9 mouse cellular contexts compared by ENCODE assay signal in the genomic region with DNA sequence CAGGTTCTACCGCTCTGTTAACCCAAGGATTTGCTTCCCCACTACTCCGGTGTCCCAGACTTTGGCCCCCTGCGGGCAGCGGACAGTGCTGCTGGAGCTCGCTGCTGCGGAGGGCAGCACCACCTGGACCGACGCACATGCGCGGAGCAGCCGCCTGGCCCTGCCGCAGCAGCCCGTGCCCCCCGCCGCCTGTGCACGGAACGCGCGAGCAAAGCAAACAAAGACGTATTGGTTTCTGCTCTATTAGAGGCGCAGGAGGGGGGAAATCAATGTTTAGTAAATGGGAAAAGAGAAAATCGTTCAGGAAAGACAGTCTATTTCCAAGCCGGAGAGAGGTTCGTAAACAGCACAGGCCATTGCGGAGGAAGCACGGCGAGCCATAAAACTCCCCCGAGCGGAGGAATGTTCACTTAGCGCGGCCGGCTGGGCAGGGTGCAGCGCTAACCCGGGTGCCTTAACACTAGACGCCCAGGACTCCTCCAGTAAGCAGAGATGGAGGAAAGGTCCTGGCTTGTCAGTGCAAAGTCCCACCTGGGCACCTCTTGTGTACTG. TPM values are rescaled to one million over a fixed set of nuclear protein-coding genes. Genes with fewer than 3 reads are reported as not detected.
DNase-seq lines count a peak whose midpoint lies in the region; ATAC-seq and TF ChIP-seq lines count a peak whose summit lies in the region.
"Had no signal": no experiment of that assay in that cellular context is flagged by ENCODE, and none has a peak within 500 bp of the region (broad histone marks: within the 10 kb centered on the region; RNA-seq: fewer than 3 reads in every experiment).

No protein-coding gene starts in this region.

- H3K36me3 ChIP-seq in ES-Bruce4 (ENCODE audit: control insufficient read depth, insufficient read depth, low read length, poor library complexity, severe bottlenecking): no peaks in the 10 kb centered on the region
- H3K36me3 ChIP-seq in embryonic facial prominence, embryonic 13.5 days: no peaks in the 10 kb centered on the region
- H3K36me3 ChIP-seq in kidney, postnatal 0 days (ENCODE audit: insufficient read depth, low read length): no peaks in the 10 kb centered on the region
- no peaks in the 10 kb centered on the region for H3K36me3 ChIP-seq in neural tube, embryonic 11.5 days (ENCODE audit: control insufficient read depth, insufficient read depth, low read length)

- peak overlapping the region; percentile 70 for H3K4me2 ChIP-seq in embryonic facial prominence, embryonic 13.5 days
- peak overlapping the region; percentile 68 for H3K4me2 ChIP-seq in kidney, postnatal 0 days (ENCODE audit: low read length)
- H3K4me2 ChIP-seq in neural tube, embryonic 11.5 days (ENCODE audit: low read depth): peak overlapping the region; percentile 65

- peak overlapping the region; percentile 32 for H3K4me3 ChIP-seq in ES-Bruce4 (ENCODE audit: low read depth, low read length)
- peak overlapping the region; percentile 43 for H3K4me3 ChIP-seq in embryonic facial prominence, embryonic 13.5 days
- H3K4me3 ChIP-seq in kidney, postnatal 0 days (replicated peaks; ENCODE audit: low read depth, low read length): peak overlapping the region; percentile 35
- H3K4me3 ChIP-seq in neural tube, embryonic 11.5 days (ENCODE audit: low read depth, low read length): peak overlapping the region; percentile 31
- H3K4me3 ChIP-seq: erythroblast, embryonic 14.5 days had no signal

- WGBS in embryonic facial prominence, embryonic 13.5 days: under 1% methylated on average over 35 of the region's 35 CpGs
- 2% methylated on average over 35 of the region's 35 CpGs for WGBS in kidney, postnatal 0 days
- under 1% methylated on average over 35 of the region's 35 CpGs for WGBS in neural tube, embryonic 11.5 days

- no peaks in the 10 kb centered on the region for H3K27me3 ChIP-seq in ES-Bruce4 (ENCODE audit: control insufficient read depth, insufficient read depth, low read length, poor library complexity, severe bottlenecking)
- peaks cover 97% of the 10 kb centered on the region for H3K27me3 ChIP-seq in embryonic facial prominence, embryonic 13.5 days
- H3K27me3 ChIP-seq in kidney, postnatal 0 days (ENCODE audit: insufficient read depth, low read length): peaks cover 52% of the 10 kb centered on the region
- H3K27me3 ChIP-seq in neural tube, embryonic 11.5 days (ENCODE audit: control insufficient read depth, insufficient read depth, low read length): peaks cover 51% of the 10 kb centered on the region

- H3K4me1 ChIP-seq in ES-Bruce4 (ENCODE audit: control insufficient read depth, insufficient read depth, low read length): no peaks in the 10 kb centered on the region
- H3K4me1 ChIP-seq in embryonic facial prominence, embryonic 13.5 days: peaks cover 3% of the 10 kb centered on the region
- H3K4me1 ChIP-seq in kidney, postnatal 0 days (replicated peaks; ENCODE audit: insufficient read depth, low read length): 0 out of 2 replicates have a peak, but pooled peaks cover 4% of the 10 kb centered on the region
- H3K4me1 ChIP-seq in neural tube, embryonic 11.5 days (ENCODE audit: control insufficient read depth, insufficient read depth, low read length): peaks cover 8% of the 10 kb centered on the region; the same call in 1 of the 2 replicates

- no peak for TF ChIP-seq EP300 in ES-Bruce4 (IDR thresholded peaks at IDR 0.05; ENCODE audit: insufficient read depth, low read depth, low read length)

- H3K9me3 ChIP-seq in ES-Bruce4 (replicated peaks; ENCODE audit: control insufficient read depth, insufficient read depth, low read length, poor library complexity, severe bottlenecking): no peaks in the 10 kb centered on the region
- H3K9me3 ChIP-seq in embryonic facial prominence, embryonic 13.5 days: no peaks in the 10 kb centered on the region
- no peaks in the 10 kb centered on the region for H3K9me3 ChIP-seq in kidney, postnatal 0 days (replicated peaks; ENCODE audit: low read length)
- no peaks in the 10 kb centered on the region for H3K9me3 ChIP-seq in neural tube, embryonic 11.5 days (ENCODE audit: control insufficient read depth, low read length)

- no peak for TF ChIP-seq CTCF in ES-Bruce4 (IDR thresholded peaks at IDR 0.05; ENCODE audit: low read depth, low read length)
- no peak for TF ChIP-seq CTCF in kidney, postnatal 0 days (IDR thresholded peaks at IDR 0.05; ENCODE audit: low read depth)

- DNase-seq in adrenal gland, postnatal 25 days: peak; percentile 21
- no peak for DNase-seq in adrenal gland, adult 18-20 months (ENCODE audit: low spot score in 2 of 2)
- peak; percentile 76 for DNase-seq in kidney, postnatal 0 days (ENCODE audit: low spot score)
- peak; percentile 77 for DNase-seq in neural tube, embryonic 11.5 days (ENCODE audit: low spot score)
- no peak for DNase-seq in thymus, postnatal 14 days
- no peak for DNase-seq in right cerebral cortex, adult 2 months (ENCODE audit: low spot score in 2 of 2)

- H3K27ac ChIP-seq in ES-Bruce4 (ENCODE audit: insufficient read depth, low read length): no peak overlapping the region
- no peak overlapping the region for H3K27ac ChIP-seq in embryonic facial prominence, embryonic 13.5 days
- no peak overlapping the region for H3K27ac ChIP-seq in kidney, postnatal 0 days
- 0 out of 2 replicates have a peak overlapping the region, but pooled peaks have one; percentile 20 for H3K27ac ChIP-seq in neural tube, embryonic 11.5 days (ENCODE audit: low read depth, low read length)

- no peak; the same call in 1 of the 2 replicates for ATAC-seq in embryonic facial prominence, embryonic 13.5 days (ENCODE audit: insufficient number of reproducible peaks, insufficient read depth, low FRiP score, low TSS enrichment, low read depth)
- no peak for ATAC-seq in kidney, postnatal 0 days (replicated peaks; ENCODE audit: low FRiP score, low read depth)
- no peak for ATAC-seq in neural tube, embryonic 11.5 days (ENCODE audit: insufficient read depth, low FRiP score, low TSS enrichment)

- H3K9ac ChIP-seq in ES-Bruce4 (ENCODE audit: low read depth, poor library complexity, severe bottlenecking): no peak overlapping the region
- peak overlapping the region; percentile 53 for H3K9ac ChIP-seq in embryonic facial prominence, embryonic 13.5 days
- H3K9ac ChIP-seq in kidney, postnatal 0 days (ENCODE audit: low read depth, low read length): 0 out of 2 replicates have a peak overlapping the region, but pooled peaks have one; percentile 28
- H3K9ac ChIP-seq in neural tube, embryonic 11.5 days (ENCODE audit: low read length): peak overlapping the region; percentile 54

- no peak for TF ChIP-seq POLR2A in ES-Bruce4 (IDR thresholded peaks at IDR 0.05; ENCODE audit: insufficient read depth, low read length)

RNA-seq across cellular contexts. Expression of a gene that starts 21.4 kb away (rescaled TPM):
- total RNA-seq in adrenal gland, postnatal 25 days (2021): 5.6 and 6.9 TPM in 2 replicates
- 1 to 10 TPM; 5.8 to 6.9 TPM for total RNA-seq in adrenal gland, adult 18-20 months (2021)
- 3.2 and 3.9 TPM in 2 replicates for polyA plus RNA-seq in ES-Bruce4 (2011; ENCODE audit: insufficient read depth, insufficient read length, low read depth, missing spikeins)
- 0.76 and 1.1 TPM in 2 replicates for polyA plus RNA-seq in embryonic facial prominence, embryonic 13.5 days (2015; fragmentation: Nextera tagmentation; extraction: Ambion mirVana)
- polyA plus RNA-seq in kidney, postnatal 0 days (2015; fragmentation: Nextera tagmentation; extraction: Ambion mirVana): 0.64 TPM in 2 replicates
- polyA plus RNA-seq in neural tube, embryonic 11.5 days (2014; fragmentation: Nextera tagmentation; extraction: Ambion mirVana): 1.4 and 1.8 TPM in 2 replicates
- polyA plus RNA-seq: erythroblast, embryonic 14.5 days had no signal

RNA-seq across cellular contexts. Expression of a gene that starts 37.6 kb away (rescaled TPM):
- total RNA-seq in adrenal gland, postnatal 25 days (2021): 1.4 and 1.5 TPM in 2 replicates
- total RNA-seq in adrenal gland, adult 18-20 months (2021): 1 to 10 TPM in 1 of 2 experiments, under 1 TPM in 1; 0.30 to 1.3 TPM
- 0.30 and 0.43 TPM in 2 replicates for polyA plus RNA-seq in ES-Bruce4 (2011; ENCODE audit: insufficient read depth, insufficient read length, low read depth, missing spikeins)
- polyA plus RNA-seq in embryonic facial prominence, embryonic 13.5 days (2015; fragmentation: Nextera tagmentation; extraction: Ambion mirVana): 1.2 and 1.5 TPM in 2 replicates
- 2.0 and 2.2 TPM in 2 replicates for polyA plus RNA-seq in kidney, postnatal 0 days (2015; fragmentation: Nextera tagmentation; extraction: Ambion mirVana)
- 1.4 and 2.0 TPM in 2 replicates for polyA plus RNA-seq in neural tube, embryonic 11.5 days (2014; fragmentation: Nextera tagmentation; extraction: Ambion mirVana)
- polyA plus RNA-seq: erythroblast, embryonic 14.5 days had no signal

RNA-seq across cellular contexts. Expression of a gene that starts 39.9 kb away (rescaled TPM):
- total RNA-seq in adrenal gland, postnatal 25 days (2021): 21.9 and 23.0 TPM in 2 replicates
- total RNA-seq in adrenal gland, adult 18-20 months (2021): 10 to 100 TPM; 12.9 to 17.4 TPM
- 8.1 and 11.0 TPM in 2 replicates for polyA plus RNA-seq in ES-Bruce4 (2011; ENCODE audit: insufficient read depth, insufficient read length, low read depth, missing spikeins)
- 11.4 and 12.1 TPM in 2 replicates for polyA plus RNA-seq in embryonic facial prominence, embryonic 13.5 days (2015; fragmentation: Nextera tagmentation; extraction: Ambion mirVana)
- 10.1 and 11.5 TPM in 2 replicates for polyA plus RNA-seq in kidney, postnatal 0 days (2015; fragmentation: Nextera tagmentation; extraction: Ambion mirVana)
- 11.1 and 12.4 TPM in 2 replicates for polyA plus RNA-seq in neural tube, embryonic 11.5 days (2014; fragmentation: Nextera tagmentation; extraction: Ambion mirVana)

Comparison
In these comparisons a context has a peak if more than half of its experiments do, and no peak if none do; other contexts are left out.
1. DNase-seq: peak in adrenal gland, postnatal 25 days (single experiment), kidney, postnatal 0 days (single experiment) and neural tube, embryonic 11.5 days (single experiment); none in adrenal gland, adult 18-20 months (0 of 2), thymus, postnatal 14 days (single experiment) and right cerebral cortex, adult 2 months (0 of 2).
2. Peak in every context shown above with its lines, with median percentiles within 50 percentile points of each other: H3K4me3 ChIP-seq and H3K4me2 ChIP-seq.